Mouse (Mus musculus) ES-Bruce4 (cell line): Measurements from ENCODE around the gene Olfr365.

Experiments
- CTCF ChIP-seq: IDR thresholded peaks from one replicate; pipeline ENCODE4 v1.8.1; 2011; ENCODE audit warnings: low read depth, low read length
- EP300 ChIP-seq: IDR thresholded peaks from 2 replicates; pipeline ENCODE4 v1.6.1; 2011; ENCODE audit warnings: low read depth, low read length; ENCODE audit not compliant: insufficient read depth
- POLR2A ChIP-seq: IDR thresholded peaks from one replicate; pipeline ENCODE4 v1.8.1; 2011; ENCODE audit warnings: low read length; ENCODE audit not compliant: insufficient read depth

DNA sequence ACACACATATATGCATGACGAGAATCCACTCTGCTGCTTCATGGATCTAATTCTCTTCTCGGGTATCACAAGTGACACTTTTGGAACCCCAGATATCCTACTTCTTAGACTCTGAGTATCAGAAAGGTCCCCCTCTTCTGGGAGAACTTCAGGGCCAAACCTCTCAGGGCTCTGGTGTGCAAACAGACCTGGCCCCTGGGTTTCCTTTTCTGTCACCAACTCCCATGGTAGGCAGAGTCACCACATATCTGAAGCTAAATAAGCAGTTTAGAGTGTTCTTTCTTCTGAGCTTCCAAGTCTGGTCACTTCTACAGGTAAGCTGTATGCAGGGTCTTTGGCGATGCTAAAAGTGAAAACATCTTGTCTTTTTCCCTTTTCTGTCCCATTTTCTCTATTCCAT, at the start of gene Olfr365:
- no peak for TF ChIP-seq POLR2A
- no peak for TF ChIP-seq CTCF
- no peak for TF ChIP-seq EP300
